Mouse (Mus musculus): ENCODE data around the gene Rnf213. TPM values are rescaled to one million over a fixed set of nuclear protein-coding genes. Genes with fewer than 3 reads are reported as not detected.

Gene Rnf213
- polyA plus RNA-seq, 1 experiment from 2014 or later = 7.0 TPM

DNA sequence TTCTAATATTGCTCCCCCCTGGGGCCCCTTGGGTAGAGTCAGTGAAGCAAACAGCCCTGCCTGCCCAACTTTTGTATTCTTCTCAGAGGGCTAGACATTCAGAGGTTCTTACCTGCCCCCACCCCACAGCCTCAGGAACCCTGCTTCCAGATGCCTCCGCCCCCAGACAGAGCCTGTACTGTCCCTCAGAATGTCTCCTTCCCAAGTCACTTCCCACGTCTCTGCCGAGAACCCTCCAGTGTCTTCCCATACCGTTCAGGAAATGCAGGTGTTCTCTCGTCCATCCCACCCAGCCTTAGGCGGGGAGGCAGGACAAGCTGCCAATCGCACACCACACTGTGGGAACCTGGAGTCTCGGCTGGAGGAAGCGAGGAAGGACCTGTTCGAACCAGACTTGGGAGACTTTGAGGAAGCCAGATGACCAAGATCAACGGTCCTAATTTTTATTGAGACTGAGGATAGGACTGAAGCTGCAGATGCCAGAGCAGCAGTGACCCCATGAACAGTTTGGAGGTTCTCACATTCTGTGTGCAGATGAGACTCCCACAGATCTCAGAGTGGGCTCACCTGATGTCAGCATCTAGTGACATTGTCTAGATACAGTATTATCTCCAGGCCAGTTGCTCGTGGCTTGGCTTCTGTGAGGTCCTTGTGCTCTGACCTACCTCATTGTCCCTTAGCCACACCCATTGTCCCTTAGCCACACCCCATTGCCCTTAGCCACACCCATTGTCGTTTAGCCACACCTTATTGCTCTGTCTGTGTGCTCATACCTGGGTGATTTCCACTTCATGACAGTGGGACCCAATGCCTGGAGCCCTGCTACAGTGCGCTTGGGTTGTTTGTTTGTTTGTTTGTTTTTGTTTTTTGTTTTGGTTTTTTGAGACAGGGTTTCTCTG, 133.4 kb downstream of the Rnf213 start:
- Histone ChIP-seq H3K4me1 (ENCODE audit: control insufficient read depth, insufficient read depth, low read length) (no peaks in the 10 kb centered on the region), H3K36me3 (ENCODE audit: control insufficient read depth, insufficient read depth, low read length) (no peaks in the 10 kb centered on the region), H3K4me2 (ENCODE audit: low read depth, low read length) (no peak overlapping the region), H3K27me3 (replicated peaks; ENCODE audit: control insufficient read depth, insufficient read depth, low read length) (no peaks in the 10 kb centered on the region), H3K4me3 (ENCODE audit: low read length) (no peak overlapping the region), H3K27ac (ENCODE audit: low read length) (no peak overlapping the region), H3K9me3 (ENCODE audit: control insufficient read depth, low read length) (no peaks in the 10 kb centered on the region), H3K9ac (ENCODE audit: low read depth, low read length) (no peak overlapping the region)
- 81% methylated on average over 14 of the region's 14 CpGs for WGBS
- no peak for ATAC-seq

GRCm38 (mm10) chr11:119528930-119529329, 136.0 kb downstream of the Rnf213 start:
- H3K27ac ChIP-seq (ENCODE audit: low read length) = no peak overlapping the region
- H3K4me3 ChIP-seq (ENCODE audit: low read length) = no peak overlapping the region
- no peak overlapping the region for H3K9ac ChIP-seq (ENCODE audit: low read depth, low read length)
- H3K4me1 ChIP-seq (ENCODE audit: control insufficient read depth, insufficient read depth, low read length) = no peaks in the 10 kb centered on the region
- no peaks in the 10 kb centered on the region for H3K9me3 ChIP-seq (ENCODE audit: control insufficient read depth, low read length)
- no peak for ATAC-seq
- 50% methylated on average over 11 of the region's 11 CpGs for WGBS
- H3K4me2 ChIP-seq (ENCODE audit: low read depth, low read length) = no peak overlapping the region
- H3K27me3 ChIP-seq (replicated peaks; ENCODE audit: control insufficient read depth, insufficient read depth, low read length) = no peaks in the 10 kb centered on the region
- H3K36me3 ChIP-seq (ENCODE audit: control insufficient read depth, insufficient read depth, low read length) = no peaks in the 10 kb centered on the region

DNA sequence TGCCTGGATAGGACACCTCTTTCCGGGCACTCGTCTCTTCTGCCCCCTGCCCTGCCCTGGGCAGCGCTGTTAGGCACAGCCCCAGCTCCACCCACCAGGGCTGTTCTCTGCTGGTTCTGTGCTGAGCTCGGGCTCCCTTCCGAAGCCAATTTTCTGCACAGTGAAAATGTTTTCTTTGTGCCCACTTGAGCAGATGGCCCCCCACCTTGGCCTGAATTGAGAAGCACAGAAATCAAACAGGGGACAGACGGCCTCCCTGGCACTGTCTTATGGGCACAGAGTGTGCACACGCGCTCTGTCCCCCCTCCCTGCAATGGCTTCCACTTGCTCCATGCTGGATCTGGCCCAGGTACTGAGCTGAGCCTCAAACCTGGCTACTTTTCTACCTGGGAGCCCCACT, 139.6 kb downstream of the Rnf213 start:
- WGBS = 78% methylated on average over 8 of the region's 8 CpGs
- ATAC-seq = no peak
- no peaks in the 10 kb centered on the region for H3K4me1 ChIP-seq (ENCODE audit: control insufficient read depth, insufficient read depth, low read length)
- no peaks in the 10 kb centered on the region for H3K27me3 ChIP-seq (replicated peaks; ENCODE audit: control insufficient read depth, insufficient read depth, low read length)
- no peaks in the 10 kb centered on the region for H3K36me3 ChIP-seq (ENCODE audit: control insufficient read depth, insufficient read depth, low read length)
- no peak overlapping the region for H3K4me2 ChIP-seq (ENCODE audit: low read depth, low read length)
- no peak overlapping the region for H3K9ac ChIP-seq (ENCODE audit: low read depth, low read length)
- no peak overlapping the region for H3K27ac ChIP-seq (ENCODE audit: low read length)
- H3K9me3 ChIP-seq (ENCODE audit: control insufficient read depth, low read length) = no peaks in the 10 kb centered on the region
- H3K4me3 ChIP-seq (ENCODE audit: low read length) = no peak overlapping the region

DNA sequence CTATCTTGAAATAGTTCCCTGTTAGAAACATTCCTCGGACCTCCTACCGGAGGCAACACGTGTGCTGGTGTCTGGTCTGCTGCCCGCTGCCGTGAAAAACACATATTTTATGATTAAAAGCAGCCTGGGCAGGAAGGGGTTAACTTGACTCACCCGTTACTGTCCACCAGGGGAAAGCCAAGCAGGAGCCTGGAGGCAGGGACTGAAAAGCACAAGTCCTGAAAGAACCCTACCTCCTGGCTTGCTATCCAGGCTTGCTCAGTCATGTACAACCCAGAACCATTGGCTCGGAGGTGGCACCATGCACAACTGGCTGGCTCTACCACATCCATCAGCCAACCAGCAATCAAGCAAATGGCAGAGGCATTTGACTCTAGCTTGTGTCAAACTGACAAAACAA, 140.8 kb downstream of the Rnf213 start:
- H3K9ac ChIP-seq (ENCODE audit: low read depth, low read length) = no peak overlapping the region
- H3K9me3 ChIP-seq (ENCODE audit: control insufficient read depth, low read length) = no peaks in the 10 kb centered on the region
- H3K4me3 ChIP-seq (ENCODE audit: low read length) = no peak overlapping the region
- WGBS = 67% methylated on average over 7 of the region's 7 CpGs
- no peak overlapping the region for H3K27ac ChIP-seq (ENCODE audit: low read length)
- no peaks in the 10 kb centered on the region for H3K27me3 ChIP-seq (replicated peaks; ENCODE audit: control insufficient read depth, insufficient read depth, low read length)
- no peak overlapping the region for H3K4me2 ChIP-seq (ENCODE audit: low read depth, low read length)
- no peaks in the 10 kb centered on the region for H3K36me3 ChIP-seq (ENCODE audit: control insufficient read depth, insufficient read depth, low read length)
- no peaks in the 10 kb centered on the region for H3K4me1 ChIP-seq (ENCODE audit: control insufficient read depth, insufficient read depth, low read length)
- ATAC-seq = no peak

MicroRNAs within 50 kb of the gene (microRNA counts, 519-probe panel; counts per million panel counts)
- 35.7 counts per million for microRNA mmu-miR-1932

Small RNA genes within 50 kb of the gene (microRNA-seq; reads per million reads assigned to microRNA genes)
- 0.91 reads per million for gene Mir1932

Other genes starting within 250 kb of the Rnf213 start
- gene Tbc1d16, start 164.6 kb upstream of the Rnf213 start, polyA plus RNA-seq (2015; fragmentation: Nextera tagmentation; extraction: Ambion mirVana) = 11.0 and 12.7 TPM in 2 replicates
- 1.4 and 2.8 TPM in 2 replicates for gene Ccdc40, start 164.5 kb upstream of the Rnf213 start, polyA plus RNA-seq (2015; fragmentation: Nextera tagmentation; extraction: Ambion mirVana)
- 90.5 and 99.0 TPM in 2 replicates for gene Gaa, start 125.2 kb upstream of the Rnf213 start, polyA plus RNA-seq (2015; fragmentation: Nextera tagmentation; extraction: Ambion mirVana)
- gene Eif4a3, start 93.0 kb upstream of the Rnf213 start, polyA plus RNA-seq (2015; fragmentation: Nextera tagmentation; extraction: Ambion mirVana) = 306 and 335 TPM in 2 replicates
- gene Card14, start 85.3 kb upstream of the Rnf213 start, polyA plus RNA-seq (2015; fragmentation: Nextera tagmentation; extraction: Ambion mirVana) = 8.5 and 10.5 TPM in 2 replicates
- gene Sgsh, start 37.6 kb upstream of the Rnf213 start, polyA plus RNA-seq (2015; fragmentation: Nextera tagmentation; extraction: Ambion mirVana) = 8.2 and 8.3 TPM in 2 replicates
- 9.0 and 10.5 TPM in 2 replicates for gene Slc26a11, start 37.5 kb upstream of the Rnf213 start, polyA plus RNA-seq (2015; fragmentation: Nextera tagmentation; extraction: Ambion mirVana)
- gene Endov, start 98.2 kb downstream of the Rnf213 start, polyA plus RNA-seq (2015; fragmentation: Nextera tagmentation; extraction: Ambion mirVana) = 15.1 and 15.2 TPM in 2 replicates
- gene Nptx1, start 154.7 kb downstream of the Rnf213 start, polyA plus RNA-seq (2015; fragmentation: Nextera tagmentation; extraction: Ambion mirVana) = 0.56 and 0.65 TPM in 2 replicates
- 5.2 and 5.9 TPM in 2 replicates for gene Rptor, start 209.8 kb downstream of the Rnf213 start, polyA plus RNA-seq (2015; fragmentation: Nextera tagmentation; extraction: Ambion mirVana)